28 mouse cellular contexts compared by ENCODE assay signal in genomic region chr11:116290556-116290955, GRCm38 (mm10). TPM values are rescaled to one million over a fixed set of nuclear protein-coding genes. Genes with fewer than 3 reads are reported as not detected.
A peak's percentile ranks its signal among the peaks of the same experiment; 100 is the strongest.
DNase-seq lines count a peak whose midpoint lies in the region; ATAC-seq lines count a peak whose summit lies in the region.
"Had no signal": no experiment of that assay in that cellular context is flagged by ENCODE, and none has a peak within 500 bp of the region (broad histone marks: within the 10 kb centered on the region; RNA-seq: fewer than 3 reads in every experiment).

No protein-coding gene starts in this region.

- 56% methylated on average over 8 of the region's 8 CpGs for WGBS in intestine, embryonic 15.5 days
- WGBS in stomach, embryonic 16.5 days = 47% methylated on average over 8 of the region's 8 CpGs

- ATAC-seq in intestine, embryonic 15.5 days = no peak
- ATAC-seq in stomach, embryonic 16.5 days (ENCODE audit: insufficient read depth, low FRiP score) = no peak
- ATAC-seq: inflammation-experienced regulatory T-cells, adult 6 months had no signal

- H3K9ac ChIP-seq in intestine, embryonic 15.5 days = no peak overlapping the region
- peak overlapping the region; percentile 35; the same call in 1 of the 2 replicates for H3K9ac ChIP-seq in stomach, embryonic 16.5 days (ENCODE audit: low read length)
- H3K9ac ChIP-seq: forebrain, embryonic 12.5 days; hindbrain, embryonic 14.5 days had no signal

- H3K4me2 ChIP-seq in intestine, embryonic 15.5 days (replicated peaks) = no peak overlapping the region
- H3K4me2 ChIP-seq in stomach, embryonic 16.5 days (ENCODE audit: low read depth, low read length) = no peak overlapping the region
- H3K4me2 ChIP-seq: embryonic facial prominence, embryonic 13.5 days; forebrain, embryonic 12.5 days; hindbrain, embryonic 14.5 days; midbrain, embryonic 11.5 days had no signal

- H3K4me3 ChIP-seq in intestine, embryonic 15.5 days (replicated peaks) = no peak overlapping the region
- H3K4me3 ChIP-seq in stomach, embryonic 16.5 days (replicated peaks; ENCODE audit: low read length) = no peak overlapping the region
- H3K4me3 ChIP-seq: embryonic facial prominence, embryonic 13.5 days; erythroblast, embryonic 14.5 days; forebrain, embryonic 12.5 days; layer of hippocampus, adult 2 months had no signal

- H3K27me3 ChIP-seq in intestine, embryonic 15.5 days (replicated peaks) = no peaks in the 10 kb centered on the region
- no peaks in the 10 kb centered on the region for H3K27me3 ChIP-seq in stomach, embryonic 16.5 days (ENCODE audit: control insufficient read depth, insufficient read depth, low read length)

- H3K4me1 ChIP-seq in intestine, embryonic 15.5 days (replicated peaks) = peaks cover 32% of the 10 kb centered on the region
- peaks cover 25% of the 10 kb centered on the region for H3K4me1 ChIP-seq in stomach, embryonic 16.5 days (ENCODE audit: control insufficient read depth, insufficient read depth, low read length)
- H3K4me1 ChIP-seq: embryonic facial prominence, embryonic 13.5 days; forebrain, embryonic 12.5 days had no signal

- DNase-seq in heart, adult 11 months = peak; percentile 75
- DNase-seq in heart, postnatal 14 days = no peak
- peak; percentile 24 to 31 for DNase-seq in kidney, postnatal 36 days
- no peak for DNase-seq in kidney, adult 11 months
- no peak for DNase-seq in cerebellum, adult 9-10 months
- DNase-seq: adrenal gland, postnatal 10 days; cerebellum, postnatal 36 days; embryo, embryonic 11 days; gastrocnemius, postnatal 25 days; heart, postnatal 36 days; thymus, postnatal 25 days had no signal

- no peaks in the 10 kb centered on the region for H3K9me3 ChIP-seq in intestine, embryonic 15.5 days
- H3K9me3 ChIP-seq in stomach, embryonic 16.5 days (replicated peaks; ENCODE audit: control insufficient read depth, low read length) = no peaks in the 10 kb centered on the region
- H3K9me3 ChIP-seq: embryonic facial prominence, embryonic 13.5 days; forebrain, embryonic 12.5 days had no signal

- peak overlapping the region; percentile 73 for H3K27ac ChIP-seq in intestine, embryonic 15.5 days
- H3K27ac ChIP-seq in stomach, embryonic 16.5 days (ENCODE audit: low read length) = peak overlapping the region; percentile 62
- H3K27ac ChIP-seq: embryonic facial prominence, embryonic 13.5 days; hindbrain, embryonic 14.5 days; layer of hippocampus, adult 2 months had no signal

- peaks cover 27% of the 10 kb centered on the region for H3K36me3 ChIP-seq in intestine, embryonic 15.5 days
- H3K36me3 ChIP-seq in stomach, embryonic 16.5 days (ENCODE audit: control insufficient read depth, insufficient read depth, low read length) = peaks cover 5% of the 10 kb centered on the region; the same call in 1 of the 2 replicates

- intact Hi-C loops in heart, postnatal 14 days (cut with DNase I) = no loop called here

RNA-seq across cellular contexts. Expression of gene Galr2, which starts 9.8 kb away (rescaled TPM):
- total RNA-seq in heart, postnatal 14 days (2021) = not detected
- 0.19 and 0.21 TPM in 2 replicates for polyA plus RNA-seq in intestine, embryonic 15.5 days (2015; fragmentation: Nextera tagmentation; extraction: Ambion mirVana)
- 0.26 and 0.45 TPM in 2 replicates for polyA plus RNA-seq in stomach, embryonic 16.5 days (2015; fragmentation: Nextera tagmentation; extraction: Ambion mirVana)
- total RNA-seq: heart, adult 8-10 months; heart, postnatal 36 days; layer of hippocampus, adult 2 months; layer of hippocampus, postnatal 25 days; left cerebral cortex, postnatal 10 days; liver, adult 2 months; megakaryocyte progenitor cell, adult 5-6 weeks; neutrophil, adult 5-6 weeks had no signal
- polyA plus RNA-seq: erythroblast, embryonic 14.5 days; heart, embryonic 14.5 days; inflammation-experienced regulatory T-cells, adult 6 months; liver, adult 2 months; liver, embryonic 16.5 days had no signal

RNA-seq across cellular contexts. Expression of gene Exoc7, which starts 16.5 kb away (rescaled TPM):
- 10 to 100 TPM; 44.3 to 52.3 TPM for total RNA-seq in heart, postnatal 14 days (2021)
- polyA plus RNA-seq in intestine, embryonic 15.5 days (2015; fragmentation: Nextera tagmentation; extraction: Ambion mirVana) = 52.1 and 52.5 TPM in 2 replicates
- polyA plus RNA-seq in stomach, embryonic 16.5 days (2015; fragmentation: Nextera tagmentation; extraction: Ambion mirVana) = 56.8 and 58.4 TPM in 2 replicates

RNA-seq across cellular contexts. Expression of gene Srp68, which starts 16.5 kb away (rescaled TPM):
- total RNA-seq in heart, postnatal 14 days (2021) = 10 to 100 TPM; 54.4 to 55.6 TPM
- 95.2 and 96.7 TPM in 2 replicates for polyA plus RNA-seq in intestine, embryonic 15.5 days (2015; fragmentation: Nextera tagmentation; extraction: Ambion mirVana)
- polyA plus RNA-seq in stomach, embryonic 16.5 days (2015; fragmentation: Nextera tagmentation; extraction: Ambion mirVana) = 85.5 and 89.4 TPM in 2 replicates

RNA-seq across cellular contexts. Expression of gene Foxj1, which starts 44.6 kb away (rescaled TPM):
- total RNA-seq in heart, postnatal 14 days (2021) = 1 to 10 TPM in 1 of 2 experiments, under 1 TPM in 1; 0.07 to 1.5 TPM
- 0.66 and 0.77 TPM in 2 replicates for polyA plus RNA-seq in intestine, embryonic 15.5 days (2015; fragmentation: Nextera tagmentation; extraction: Ambion mirVana)
- 0.39 and 0.41 TPM in 2 replicates for polyA plus RNA-seq in stomach, embryonic 16.5 days (2015; fragmentation: Nextera tagmentation; extraction: Ambion mirVana)
- total RNA-seq: heart, postnatal 36 days; megakaryocyte progenitor cell, adult 5-6 weeks; neutrophil, adult 5-6 weeks had no signal
- polyA plus RNA-seq: inflammation-experienced regulatory T-cells, adult 6 months had no signal

RNA-seq across cellular contexts. Expression of gene Evpl, which starts 52.7 kb away (rescaled TPM):
- total RNA-seq in heart, postnatal 14 days (2021) = under 1 TPM; 0.83 to 0.93 TPM
- 3.3 and 3.4 TPM in 2 replicates for polyA plus RNA-seq in intestine, embryonic 15.5 days (2015; fragmentation: Nextera tagmentation; extraction: Ambion mirVana)
- 19.2 and 23.5 TPM in 2 replicates for polyA plus RNA-seq in stomach, embryonic 16.5 days (2015; fragmentation: Nextera tagmentation; extraction: Ambion mirVana)
- polyA plus RNA-seq: inflammation-experienced regulatory T-cells, adult 6 months had no signal

Comparison
In these comparisons a context has a peak if more than half of its experiments do, and no peak if none do; other contexts are left out.
1. DNase-seq: peak in heart, adult 11 months (single experiment) and kidney, postnatal 36 days (2 of 2); none in heart, postnatal 14 days (0 of 2), kidney, adult 11 months (single experiment) and cerebellum, adult 9-10 months (single experiment).